Comparison of ENCODE assay signal across 8 mouse cellular contexts in genomic region chr2:173000921-173001320, GRCm38 (mm10). TPM values are rescaled to one million over a fixed set of nuclear protein-coding genes. Genes with fewer than 3 reads are reported as not detected.
DNase-seq lines count a peak whose midpoint lies in the region; ATAC-seq and TF ChIP-seq lines count a peak whose summit lies in the region.

No protein-coding gene starts in this region.

- H3K9ac ChIP-seq in heart, embryonic 16.5 days (ENCODE audit: low read length) = peak overlapping the region; percentile 93
- H3K9ac ChIP-seq in forebrain, embryonic 13.5 days = peak overlapping the region; percentile 84
- peak overlapping the region; percentile 94 for H3K9ac ChIP-seq in liver, embryonic 12.5 days

- H3K4me1 ChIP-seq in heart, embryonic 16.5 days (ENCODE audit: control insufficient read depth, insufficient read depth, low read length) = peaks cover 12% of the 10 kb centered on the region
- peaks cover 41% of the 10 kb centered on the region for H3K4me1 ChIP-seq in G1E (ENCODE audit: insufficient read depth, low read depth, low read length)
- H3K4me1 ChIP-seq in forebrain, embryonic 13.5 days = peaks cover 17% of the 10 kb centered on the region
- peaks cover 39% of the 10 kb centered on the region for H3K4me1 ChIP-seq in liver, embryonic 12.5 days

- H3K27ac ChIP-seq in heart, embryonic 16.5 days (ENCODE audit: low read length) = peak overlapping the region; percentile 85
- H3K27ac ChIP-seq in forebrain, embryonic 13.5 days = peak overlapping the region; percentile 87
- peak overlapping the region; percentile 100 for H3K27ac ChIP-seq in liver, embryonic 12.5 days

- 15% methylated on average over 8 of the region's 8 CpGs for WGBS in heart, embryonic 16.5 days
- whole genome bisulfite sequencing in forebrain, embryonic 13.5 days = 26% methylated on average over 8 of the region's 8 CpGs
- 13% methylated on average over 8 of the region's 8 CpGs for WGBS in liver, embryonic 12.5 days (ENCODE audit: insufficient replicate concordance)

- intact Hi-C loops in heart, postnatal 14 days (cut with DNase I) = loop anchor here (2.0 to 10.0 kb wide), 3 partner anchors 18 to 1344 kb away; partner anchors contain the start of genes Aurka, Cstf1 and Gm20721

- peak overlapping the region; percentile 96 for H3K4me3 ChIP-seq in heart, embryonic 16.5 days (ENCODE audit: low read length)
- peak overlapping the region; percentile 92 for H3K4me3 ChIP-seq in G1E (ENCODE audit: low read depth, low read length)
- peak overlapping the region; percentile 88 for H3K4me3 ChIP-seq in forebrain, embryonic 13.5 days
- peak overlapping the region; percentile 93 for H3K4me3 ChIP-seq in liver, embryonic 12.5 days

- ATAC-seq in heart, embryonic 16.5 days (replicated peaks; ENCODE audit: extremely low read depth, insufficient read depth, low FRiP score) = no peak
- ATAC-seq in G1E (ENCODE audit: extremely low read depth, insufficient number of reproducible peaks, low FRiP score, poor library complexity, severe bottlenecking) = no peak
- ATAC-seq in forebrain, embryonic 13.5 days = peak; percentile 22; the same call in 1 of the 2 replicates
- no peak for ATAC-seq in liver, embryonic 12.5 days

- no peaks in the 10 kb centered on the region for H3K9me3 ChIP-seq in heart, embryonic 16.5 days (replicated peaks; ENCODE audit: control insufficient read depth, low read length)
- H3K9me3 ChIP-seq in G1E (replicated peaks) = no peaks in the 10 kb centered on the region
- H3K9me3 ChIP-seq in forebrain, embryonic 13.5 days (replicated peaks) = no peaks in the 10 kb centered on the region
- no peaks in the 10 kb centered on the region for H3K9me3 ChIP-seq in liver, embryonic 12.5 days (replicated peaks)

- H3K36me3 ChIP-seq in heart, embryonic 16.5 days (ENCODE audit: control insufficient read depth, insufficient read depth) = peaks cover 27% of the 10 kb centered on the region
- peaks cover 55% of the 10 kb centered on the region for H3K36me3 ChIP-seq in G1E (replicated peaks)
- H3K36me3 ChIP-seq in forebrain, embryonic 13.5 days (ENCODE audit: poor library complexity, severe bottlenecking) = peaks cover 35% of the 10 kb centered on the region
- H3K36me3 ChIP-seq in liver, embryonic 12.5 days = peaks cover 45% of the 10 kb centered on the region

- no peak for DNase-seq in heart, postnatal 14 days
- DNase-seq in G1E (ENCODE audit: low spot score) = no peak
- DNase-seq in right cerebral cortex, postnatal 36 days (ENCODE audit: low spot score in 2 of 2) = no peak
- DNase-seq in frontal cortex, postnatal 14 days (ENCODE audit: low spot score in 2 of 2) = no peak
- no peak for DNase-seq in gastrocnemius, adult 18-20 months (ENCODE audit: low spot score)

- no peak for TF ChIP-seq CTCF in G1E (IDR thresholded peaks at IDR 0.05; ENCODE audit: low read depth, low read length)

- H3K4me2 ChIP-seq in heart, embryonic 16.5 days (ENCODE audit: low read depth, low read length) = peak overlapping the region; percentile 88
- peak overlapping the region; percentile 94 for H3K4me2 ChIP-seq in forebrain, embryonic 13.5 days
- H3K4me2 ChIP-seq in liver, embryonic 12.5 days = peak overlapping the region; percentile 78

- no peaks in the 10 kb centered on the region for H3K27me3 ChIP-seq in heart, embryonic 16.5 days (ENCODE audit: control insufficient read depth, insufficient read depth, low read length)
- H3K27me3 ChIP-seq in G1E (ENCODE audit: insufficient read depth, low read length) = peaks cover 9% of the 10 kb centered on the region
- H3K27me3 ChIP-seq in forebrain, embryonic 13.5 days = peaks cover 8% of the 10 kb centered on the region; the same call in 1 of the 2 replicates
- H3K27me3 ChIP-seq in liver, embryonic 12.5 days (replicated peaks) = peaks cover 10% of the 10 kb centered on the region; the same call in 1 of the 2 replicates

RNA-seq across cellular contexts. Expression of gene Rae1, which starts 1.0 kb away (rescaled TPM):
- 95.8 and 103 TPM in 2 replicates for polyA plus RNA-seq in heart, embryonic 16.5 days (2015; fragmentation: Nextera tagmentation; extraction: Ambion mirVana)
- 10 to 100 TPM; 29.6 to 32.7 TPM for total RNA-seq in heart, postnatal 14 days (2021)
- total RNA-seq in G1E (2014; fragmentation: Nextera tagmentation) (165 and 189 TPM in 2 replicates), G1E (2017) (92.4 and 93.2 TPM in 2 replicates)
- polyA plus RNA-seq in G1E (2012) = 60.2 and 71.9 TPM in 2 replicates
- 146 and 148 TPM in 2 replicates for polyA plus RNA-seq in forebrain, embryonic 13.5 days (2015; fragmentation: Nextera tagmentation; extraction: Ambion mirVana)
- polyA plus RNA-seq in liver, embryonic 12.5 days (2016; fragmentation: Nextera tagmentation; extraction: Ambion mirVana) = 117 and 119 TPM in 2 replicates
- 10 to 100 TPM; 11.0 to 11.2 TPM for total RNA-seq in gastrocnemius, adult 18-20 months (2021)

RNA-seq across cellular contexts. Expression of gene Rbm38, which starts 19.4 kb away (rescaled TPM):
- 130 and 146 TPM in 2 replicates for polyA plus RNA-seq in heart, embryonic 16.5 days (2015; fragmentation: Nextera tagmentation; extraction: Ambion mirVana)
- total RNA-seq in heart, postnatal 14 days (2021) = 100 to 1,000 TPM; 198 to 232 TPM
- total RNA-seq in G1E (2014; fragmentation: Nextera tagmentation) (299 and 342 TPM in 2 replicates), G1E (2017) (35.7 and 36.0 TPM in 2 replicates)
- 692 and 737 TPM in 2 replicates for polyA plus RNA-seq in G1E (2012)
- 40.0 and 47.6 TPM in 2 replicates for polyA plus RNA-seq in forebrain, embryonic 13.5 days (2015; fragmentation: Nextera tagmentation; extraction: Ambion mirVana)
- polyA plus RNA-seq in liver, embryonic 12.5 days (2016; fragmentation: Nextera tagmentation; extraction: Ambion mirVana) = 305 and 313 TPM in 2 replicates
- 100 to 1,000 TPM; 225 to 230 TPM for total RNA-seq in gastrocnemius, adult 18-20 months (2021)

RNA-seq across cellular contexts. Expression of gene Spo11, which starts 23.4 kb away (rescaled TPM):
- polyA plus RNA-seq in heart, embryonic 16.5 days (2015; fragmentation: Nextera tagmentation; extraction: Ambion mirVana) = 0.69 and 1.6 TPM in 2 replicates
- under 1 TPM; 0.07 to 0.93 TPM for total RNA-seq in heart, postnatal 14 days (2021)
- total RNA-seq in G1E (2014; fragmentation: Nextera tagmentation) (not detected in 2 replicates), G1E (2017) (not detected in 2 replicates)
- not detected in 2 replicates for polyA plus RNA-seq in G1E (2012)
- polyA plus RNA-seq in forebrain, embryonic 13.5 days (2015; fragmentation: Nextera tagmentation; extraction: Ambion mirVana) = 0.13 and 0.45 TPM in 2 replicates
- 0.10 TPM in 1 of 2 replicates, not detected in the other for polyA plus RNA-seq in liver, embryonic 12.5 days (2016; fragmentation: Nextera tagmentation; extraction: Ambion mirVana)
- total RNA-seq in gastrocnemius, adult 18-20 months (2021) = not detected
